Mouse (Mus musculus) embryo, embryonic 10.5 days (tissue): ENCODE results near the gene 4921536K21Rik.
"Not testable (repeated sequence)": the region's sequence is repeated elsewhere in the genome, so short reads cannot be mapped to it uniquely, and the experiment has no call there.

Source experiments
- DNase-seq: peaks from one replicate; pipeline ENCODE4 v3.0.0-alpha.2; 2015; ENCODE audit warnings: low spot score

The 4921536K21Rik gene

GRCm38 (mm10) chr11:3911440-3911839 is 16.5 kb upstream of the 4921536K21Rik start:
- DNase-seq, result not testable (repeated sequence)

- DNase-seq, result no peak
Measured at GRCm38 (mm10) chr11:3910513-3911310, 15.8 kb upstream of the 4921536K21Rik start.

GRCm38 (mm10) chr11:3909236-3909635 is 14.3 kb upstream of the 4921536K21Rik start:
- DNase-seq, result no peak

DNA sequence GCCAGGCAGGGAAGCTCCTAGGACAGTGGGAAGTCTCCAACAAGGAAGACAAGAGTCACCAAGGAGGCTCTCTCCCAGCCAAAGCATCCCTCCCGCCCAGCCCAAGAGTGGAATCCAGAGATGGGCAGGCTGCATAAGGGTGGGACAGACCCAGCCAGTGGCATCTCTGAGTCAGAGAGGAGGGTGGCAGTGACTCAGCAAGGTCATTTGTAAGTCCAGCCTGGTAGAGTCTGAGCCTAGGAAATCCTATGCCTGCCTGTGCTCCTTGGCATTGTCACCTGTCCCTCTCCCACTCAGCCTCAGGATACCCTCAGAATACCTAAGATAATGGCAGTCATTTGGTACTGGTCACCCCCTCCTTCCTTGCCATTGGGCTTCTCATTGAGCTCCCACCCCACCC is 10.5 kb upstream of the 4921536K21Rik start:
- DNase-seq, result no peak

DNA sequence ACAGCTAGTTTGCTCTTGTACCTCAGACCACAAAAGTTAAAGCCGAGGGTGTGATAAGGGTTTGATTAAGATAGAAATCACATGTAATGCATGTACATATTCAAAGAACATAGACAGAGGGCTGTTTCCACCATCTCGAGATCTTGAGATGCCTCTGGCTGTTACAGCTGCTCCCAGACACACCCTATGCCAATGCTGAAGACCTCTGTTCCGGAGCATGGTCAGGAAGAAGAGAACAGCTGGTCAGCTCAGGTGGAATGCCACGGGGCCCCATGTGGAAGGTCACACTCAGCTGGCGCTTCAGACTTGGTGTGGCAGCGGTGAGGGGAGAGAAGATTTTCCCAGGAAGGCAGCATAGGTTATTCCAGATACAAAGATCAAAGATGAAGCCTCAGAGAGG is 9.8 kb upstream of the 4921536K21Rik start:
- no peak for DNase-seq

- DNase-seq, result no peak
Measured at GRCm38 (mm10) chr11:3903046-3903445, 8.1 kb upstream of the 4921536K21Rik start.

DNA sequence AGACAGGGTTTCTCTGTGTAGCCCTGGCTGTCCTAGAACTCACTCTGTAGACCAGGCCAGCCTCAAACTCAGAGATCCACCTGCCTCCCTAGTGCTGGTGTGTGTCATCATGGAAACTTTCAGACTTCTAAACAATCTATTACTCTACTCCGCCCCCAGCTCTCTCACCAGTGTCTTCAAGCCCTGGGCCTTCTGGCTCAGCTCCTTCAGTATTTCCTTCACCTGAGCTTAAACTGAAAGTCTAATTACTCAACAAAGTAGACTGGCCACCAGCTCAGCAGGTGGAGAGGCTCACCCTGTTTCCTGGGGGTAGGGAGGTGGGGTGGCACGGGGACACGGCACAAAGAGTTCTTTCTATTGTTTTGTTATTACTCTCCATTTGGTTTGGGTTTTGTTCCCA is 7.6 kb upstream of the 4921536K21Rik start:
- no peak for DNase-seq

DNA sequence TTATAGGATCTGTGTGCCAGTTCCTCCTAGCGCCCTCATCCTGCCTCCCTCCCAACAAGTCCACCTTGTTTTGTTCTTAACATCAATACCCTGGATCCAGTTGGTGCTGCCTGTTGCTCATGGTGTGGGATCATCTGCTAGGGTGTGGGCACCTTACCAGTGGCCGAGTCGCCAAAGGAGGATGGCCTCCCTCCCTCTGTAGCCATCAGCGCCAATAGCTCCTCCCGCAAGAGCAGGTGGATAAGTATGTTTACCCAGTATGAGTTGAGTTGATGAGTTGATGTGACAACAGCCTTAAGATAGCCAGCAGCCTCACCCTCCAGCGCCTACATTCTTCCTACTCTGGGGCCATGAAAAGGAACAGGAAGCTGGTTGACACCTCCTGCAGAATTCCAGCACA is 5.4 kb upstream of the 4921536K21Rik start:
- DNase-seq, result no peak

GRCm38 (mm10) chr11:3895933-3896332 is 1.0 kb upstream of the 4921536K21Rik start:
- peak; percentile 6 for DNase-seq

GRCm38 (mm10) chr11:3895458-3895857 is 560 bp upstream of the 4921536K21Rik start:
- peak; percentile 49 for DNase-seq

- DNase-seq, result no peak
Measured at GRCm38 (mm10) chr11:3893970-3894369, 928 bp downstream of the 4921536K21Rik start.

- no peak for DNase-seq
Measured at GRCm38 (mm10) chr11:3887331-3887730, 7.6 kb downstream of the 4921536K21Rik start.

DNA sequence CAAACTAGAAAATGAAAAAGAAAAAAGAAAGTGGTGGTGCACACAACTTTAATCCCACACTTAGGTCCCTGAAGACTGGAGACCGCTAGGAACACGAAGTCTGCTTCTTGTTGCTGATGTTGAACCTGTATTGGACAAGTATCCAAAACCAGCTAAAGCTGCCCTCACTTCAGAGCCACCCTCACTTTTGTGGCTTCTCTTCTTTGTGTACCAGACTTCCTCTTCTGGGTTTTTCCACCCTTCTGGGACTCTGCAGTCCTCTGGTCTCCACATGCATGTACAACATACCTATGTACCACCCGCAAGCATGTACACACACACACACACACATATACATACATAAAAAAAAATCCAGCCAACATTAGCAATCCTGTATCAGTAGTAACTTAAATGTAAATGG is 11.2 kb downstream of the 4921536K21Rik start:
- DNase-seq, result no peak

GRCm38 (mm10) chr11:3879836-3880235 is 15.1 kb downstream of the 4921536K21Rik start:
- peak; percentile 90 for DNase-seq

- DNase-seq, result no peak
Measured at GRCm38 (mm10) chr11:3878660-3879059, 16.2 kb downstream of the 4921536K21Rik start.

- DNase-seq, result no peak
Measured at GRCm38 (mm10) chr11:3876419-3876818, 18.5 kb downstream of the 4921536K21Rik start.

GRCm38 (mm10) chr11:3864343-3864742 is 30.6 kb downstream of the 4921536K21Rik start:
- peak; percentile 34 for DNase-seq

DNA sequence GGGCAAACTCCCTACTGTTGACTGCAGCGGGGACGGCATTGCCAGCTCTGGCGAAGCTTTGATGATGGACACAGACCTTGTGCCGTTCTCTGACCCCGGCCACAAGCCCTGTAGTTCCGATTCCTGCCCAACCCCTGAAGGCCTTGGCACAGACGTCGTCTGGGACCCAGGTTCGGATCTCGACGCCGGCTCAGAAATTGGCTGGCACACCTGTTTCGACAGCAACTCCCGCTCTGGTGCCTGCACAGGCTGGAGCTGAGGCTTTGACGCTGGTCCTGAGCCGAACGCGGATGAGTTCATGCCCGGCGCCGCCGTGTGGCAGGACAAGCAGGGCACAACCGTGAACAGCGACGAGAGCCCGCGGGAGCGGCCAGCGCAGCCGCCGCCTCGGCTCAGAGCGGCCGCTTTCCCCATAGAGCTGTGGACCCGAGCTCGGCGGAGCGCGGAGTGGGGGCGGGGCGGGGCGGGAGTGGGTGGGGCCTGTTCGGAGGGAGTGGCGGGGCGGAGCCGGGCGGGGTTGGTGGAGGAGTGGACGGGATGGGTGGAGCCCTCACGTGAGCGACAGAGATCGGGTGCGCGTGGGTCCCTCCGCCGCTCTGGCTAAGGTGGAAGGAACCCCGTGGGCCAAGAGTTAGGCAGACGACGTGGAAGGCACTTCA is 31.3 kb downstream of the 4921536K21Rik start, which contains the start of gene Osbp2:
TSS of gene Osbp2 (minus strand) at position 450 of the 659 bp plus-strand sequence.
- DNase-seq, result peak; percentile 77

- peak; percentile 7 for DNase-seq
Measured at GRCm38 (mm10) chr11:3862661-3863453, 32.0 kb downstream of the 4921536K21Rik start.

DNA sequence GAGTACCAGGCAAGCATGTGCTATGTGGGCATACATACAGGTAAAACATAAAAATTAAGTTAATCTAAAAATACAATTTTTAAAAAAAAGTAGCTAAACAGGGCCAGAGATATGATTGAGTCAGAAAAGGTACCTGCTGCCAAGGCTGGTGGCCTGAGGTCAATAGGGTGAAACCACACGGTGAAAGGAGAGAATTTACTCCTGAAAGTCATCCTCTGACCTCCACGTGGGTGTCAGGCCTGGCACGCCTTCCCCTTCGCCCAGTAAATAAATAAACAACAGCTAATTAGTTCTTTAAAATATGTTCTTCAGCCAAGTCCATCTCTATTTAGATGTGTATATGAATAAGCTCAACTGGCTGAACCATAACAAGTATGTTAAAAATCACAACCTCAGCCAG is 34.5 kb downstream of the 4921536K21Rik start:
- DNase-seq, result no peak

GRCm38 (mm10) chr11:3859778-3860177 is 35.1 kb downstream of the 4921536K21Rik start:
- no peak for DNase-seq

DNA sequence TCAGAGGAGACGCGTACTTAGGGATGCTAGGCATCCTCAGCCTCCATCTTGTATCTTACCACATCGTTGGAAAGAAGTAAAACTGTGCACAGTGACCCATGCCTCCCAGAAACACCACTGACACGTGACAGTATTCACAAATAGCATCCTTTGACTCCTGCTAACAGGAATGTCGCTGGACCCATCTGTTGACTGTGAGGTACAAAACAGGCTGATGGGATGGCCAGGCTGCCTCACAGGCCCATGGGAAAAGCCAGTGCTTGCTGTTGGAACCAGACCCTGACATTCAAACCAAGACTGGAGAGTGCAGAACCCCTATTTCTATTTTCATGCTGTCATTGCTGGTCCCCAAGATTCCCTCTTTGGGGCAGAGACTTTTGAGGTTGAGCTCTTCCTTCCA is 37.0 kb downstream of the 4921536K21Rik start:
- DNase-seq, result no peak

DNA sequence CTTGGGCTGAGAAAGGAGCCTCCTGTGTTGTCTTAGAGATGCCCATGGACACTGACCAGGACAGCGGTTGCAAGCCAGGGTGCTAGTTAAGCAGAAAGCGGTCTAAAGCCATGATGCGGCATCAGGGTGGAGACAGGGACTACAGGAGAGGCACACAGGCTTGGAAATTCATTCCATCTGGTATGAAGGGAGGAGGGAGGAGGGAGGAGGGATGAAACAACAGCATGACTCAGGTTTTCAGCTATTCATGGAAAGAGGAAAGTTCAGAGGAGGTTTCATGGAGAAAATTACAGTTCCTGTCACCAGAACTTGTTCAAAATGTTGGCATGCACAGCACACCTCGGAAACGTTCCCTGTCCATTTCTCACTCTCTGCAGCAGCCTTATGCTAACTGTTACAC is 39.1 kb downstream of the 4921536K21Rik start:
- DNase-seq, result no peak
